Mouse (Mus musculus): ENCODE data around the gene Asap3.

DNA sequence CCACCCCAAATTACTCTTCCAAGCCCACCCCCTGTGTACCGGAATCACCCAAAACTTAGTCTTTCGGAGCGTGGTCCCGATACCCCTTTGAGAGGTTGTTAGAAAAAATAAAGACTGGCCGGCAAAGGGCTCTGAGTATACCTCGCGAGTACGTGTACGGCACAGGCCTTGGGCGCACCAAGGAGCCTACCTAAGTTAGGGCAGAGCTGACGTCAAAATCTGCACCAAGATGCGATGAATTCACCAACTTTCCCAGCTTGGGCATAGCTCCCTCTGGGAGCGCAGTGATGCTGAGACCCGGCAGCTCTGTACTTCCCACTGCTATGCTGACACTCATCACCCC, 41.2 kb downstream of the Asap3 start:
- TF ChIP-seq CTCF (IDR thresholded peaks at IDR 0.05; ENCODE audit: insufficient read depth, low read length), result no peak
- TF ChIP-seq POLR2A (IDR thresholded peaks at IDR 0.05; ENCODE audit: borderline replicate concordance, extremely low read depth, low read depth, low read length), result no peak
